Mouse (Mus musculus) hindbrain, embryonic 16.5 days (tissue): ENCODE data around the gene Ptprn2. TPM values are rescaled to one million over a fixed set of nuclear protein-coding genes. Genes with fewer than 3 reads are reported as not detected.
A peak's percentile ranks its signal among the peaks of the same experiment; 100 is the strongest.

Experiments
- ATAC-seq: fragments of 200-750 bp; cut with Nextera tagmentation; 2 replicates; pipeline ENCODE4 v1.8.0; 2017; ENCODE audit warnings: moderate TSS enrichment, moderate library complexity
- H3K27ac ChIP-seq: fragments of 300-500 bp; sonication (generic); 2 replicates; pipeline ENCODE4 v1.5.1; 2014; ENCODE audit warnings: low read depth, mild to moderate bottlenecking, control low read depth, low read length, moderate library complexity
- H3K27me3 ChIP-seq: fragments of 300-500 bp; sonication (generic); replicated peaks from 2 replicates; pipeline ENCODE4 v1.6.1; 2014; ENCODE audit warnings: low read length; ENCODE audit not compliant: control insufficient read depth, insufficient read depth
- H3K36me3 ChIP-seq: fragments of 300-500 bp; sonication (generic); 2 replicates; pipeline ENCODE4 v1.6.1; 2014; ENCODE audit warnings: mild to moderate bottlenecking, low read length, moderate library complexity, mixed read lengths; ENCODE audit not compliant: control insufficient read depth, insufficient read depth
- H3K4me1 ChIP-seq: fragments of 300-500 bp; sonication (generic); 2 replicates; pipeline ENCODE4 v1.6.1; 2014; ENCODE audit warnings: low read depth, low read length; ENCODE audit not compliant: control insufficient read depth, insufficient read depth
- H3K4me2 ChIP-seq: fragments of 300-500 bp; sonication (generic); 2 replicates; pipeline ENCODE4 v1.6.1; 2014; ENCODE audit warnings: mild to moderate bottlenecking, low read length, control low read depth, moderate library complexity
- H3K4me3 ChIP-seq: fragments of 300-500 bp; sonication (generic); 2 replicates; pipeline ENCODE4 v1.5.1; 2014; ENCODE audit warnings: mild to moderate bottlenecking, low read length, control low read depth, moderate library complexity
- H3K9ac ChIP-seq: fragments of 300-500 bp; sonication (generic); 2 replicates; pipeline ENCODE4 v1.6.1; 2014; ENCODE audit warnings: low read depth, mild to moderate bottlenecking, control low read depth, low read length, moderate library complexity
- H3K9me3 ChIP-seq: fragments of 300-500 bp; sonication (generic); 2 replicates; pipeline ENCODE4 v1.6.1; 2014; ENCODE audit warnings: mild to moderate bottlenecking, low read length, moderate library complexity; ENCODE audit not compliant: control insufficient read depth
- WGBS: fragments of 180-500 bp; shearing (Covaris S2); extraction: QIAGEN DNeasy Blood & Tissue Kit; methylation state at CpG from one replicate; pipeline ENCODE4 v1.1.7; 2014; 5-methylcytosine and 5-hydroxymethylcytosine counted together
- polyA plus RNA-seq: library from polyadenylated mRNA; unstranded; fragments of >200 nt; fragmentation: Nextera tagmentation; extraction: Ambion mirVana; gene quantifications from 2 replicates; pipeline ENCODE4 v1.2.1, GENCODE M21; 2015

Ptprn2 gene
- polyA plus RNA-seq, 1 experiment from 2014 or later = 11.7 TPM

GRCm38 (mm10) chr12:116551516-116551915 is 66.0 kb downstream of the Ptprn2 start:
- Histone ChIP-seq H3K4me1 (no peaks in the 10 kb centered on the region; the same call in 1 of the 2 replicates), H3K4me2 (no peak overlapping the region), H3K4me3 (no peak overlapping the region), H3K27ac (no peak overlapping the region), H3K36me3 (no peaks in the 10 kb centered on the region), H3K9me3 (no peaks in the 10 kb centered on the region), H3K27me3 (no peaks in the 10 kb centered on the region), H3K9ac (no peak overlapping the region)
- 53% methylated on average over 7 of the region's 7 CpGs for WGBS
- no peak for ATAC-seq

GRCm38 (mm10) chr12:116552306-116552705 is 66.8 kb downstream of the Ptprn2 start:
- Histone ChIP-seq H3K4me2 (no peak overlapping the region), H3K4me3 (no peak overlapping the region), H3K4me1 (no peaks in the 10 kb centered on the region; the same call in 1 of the 2 replicates), H3K27ac (peak overlapping the region; percentile 54; the same call in 1 of the 2 replicates), H3K27me3 (no peaks in the 10 kb centered on the region), H3K9me3 (no peaks in the 10 kb centered on the region), H3K36me3 (no peaks in the 10 kb centered on the region), H3K9ac (no peak overlapping the region)
- no peak for ATAC-seq
- WGBS = 82% methylated on average over 2 of the region's 2 CpGs

- no peaks in the 10 kb centered on the region for H3K27me3 ChIP-seq
- H3K9me3 ChIP-seq = no peaks in the 10 kb centered on the region
- no peak overlapping the region for H3K9ac ChIP-seq
- no peak overlapping the region for H3K4me2 ChIP-seq
- no peak overlapping the region for H3K27ac ChIP-seq
- no peaks in the 10 kb centered on the region for H3K36me3 ChIP-seq
- no peak for ATAC-seq
- H3K4me3 ChIP-seq = no peak overlapping the region
- H3K4me1 ChIP-seq = no peaks in the 10 kb centered on the region; the same call in 1 of the 2 replicates
Observed at GRCm38 (mm10) chr12:116553361-116553760, 67.8 kb downstream of the Ptprn2 start.

GRCm38 (mm10) chr12:116555964-116556363 is 70.4 kb downstream of the Ptprn2 start:
- H3K36me3 ChIP-seq = no peaks in the 10 kb centered on the region
- no peak overlapping the region for H3K4me2 ChIP-seq
- H3K27ac ChIP-seq = no peak overlapping the region
- H3K27me3 ChIP-seq = no peaks in the 10 kb centered on the region
- no peaks in the 10 kb centered on the region for H3K9me3 ChIP-seq
- ATAC-seq = no peak
- no peak overlapping the region for H3K9ac ChIP-seq
- no peaks in the 10 kb centered on the region; the same call in 1 of the 2 replicates for H3K4me1 ChIP-seq
- WGBS = 78% methylated on average over 4 of the region's 4 CpGs
- H3K4me3 ChIP-seq = no peak overlapping the region

- WGBS = 74% methylated on average over 8 of the region's 8 CpGs
- H3K4me2 ChIP-seq = no peak overlapping the region
- no peak overlapping the region for H3K27ac ChIP-seq
- ATAC-seq = no peak
- H3K4me1 ChIP-seq = no peaks in the 10 kb centered on the region
- no peaks in the 10 kb centered on the region for H3K36me3 ChIP-seq
- no peaks in the 10 kb centered on the region for H3K9me3 ChIP-seq
- no peaks in the 10 kb centered on the region for H3K27me3 ChIP-seq
- no peak overlapping the region for H3K4me3 ChIP-seq
- no peak overlapping the region for H3K9ac ChIP-seq
Observed at GRCm38 (mm10) chr12:116564441-116564840, 78.9 kb downstream of the Ptprn2 start.

- H3K36me3 ChIP-seq = no peaks in the 10 kb centered on the region
- no peaks in the 10 kb centered on the region for H3K9me3 ChIP-seq
- H3K4me3 ChIP-seq = no peak overlapping the region
- H3K27me3 ChIP-seq = no peaks in the 10 kb centered on the region
- 79% methylated on average over 1 of the region's 1 CpGs for WGBS
- no peak overlapping the region for H3K4me2 ChIP-seq
- H3K27ac ChIP-seq = no peak overlapping the region
- no peak for ATAC-seq
- H3K9ac ChIP-seq = no peak overlapping the region
- H3K4me1 ChIP-seq = no peaks in the 10 kb centered on the region
Observed at GRCm38 (mm10) chr12:116566672-116567071, 81.2 kb downstream of the Ptprn2 start.

- Histone ChIP-seq H3K36me3 (no peaks in the 10 kb centered on the region), H3K4me3 (no peak overlapping the region), H3K4me1 (no peaks in the 10 kb centered on the region), H3K9ac (no peak overlapping the region), H3K27ac (no peak overlapping the region), H3K9me3 (no peaks in the 10 kb centered on the region), H3K27me3 (no peaks in the 10 kb centered on the region), H3K4me2 (no peak overlapping the region)
- no peak for ATAC-seq
- 91% methylated on average over 2 of the region's 2 CpGs for WGBS
Observed at GRCm38 (mm10) chr12:116567170-116567569, 81.7 kb downstream of the Ptprn2 start.

GRCm38 (mm10) chr12:116569568-116569967 is 84.0 kb downstream of the Ptprn2 start:
- Histone ChIP-seq H3K4me3 (no peak overlapping the region), H3K9me3 (no peaks in the 10 kb centered on the region), H3K9ac (no peak overlapping the region), H3K27me3 (no peaks in the 10 kb centered on the region), H3K4me2 (no peak overlapping the region), H3K4me1 (peaks cover 2% of the 10 kb centered on the region; the same call in 1 of the 2 replicates), H3K36me3 (no peaks in the 10 kb centered on the region), H3K27ac (no peak overlapping the region)
- no peak for ATAC-seq
- 63% methylated on average over 1 of the region's 1 CpGs for WGBS

- H3K4me1 ChIP-seq = peaks cover 3% of the 10 kb centered on the region; the same call in 1 of the 2 replicates
- no peak overlapping the region for H3K9ac ChIP-seq
- H3K27ac ChIP-seq = peak overlapping the region; percentile 48
- H3K9me3 ChIP-seq = no peaks in the 10 kb centered on the region
- H3K36me3 ChIP-seq = no peaks in the 10 kb centered on the region
- no peak for ATAC-seq
- 79% methylated on average over 5 of the region's 5 CpGs for WGBS
- no peak overlapping the region for H3K4me2 ChIP-seq
- no peaks in the 10 kb centered on the region for H3K27me3 ChIP-seq
- H3K4me3 ChIP-seq = no peak overlapping the region
Observed at GRCm38 (mm10) chr12:116574102-116574501, 88.6 kb downstream of the Ptprn2 start.

- Histone ChIP-seq H3K4me2 (no peak overlapping the region), H3K4me1 (peaks cover 3% of the 10 kb centered on the region; the same call in 1 of the 2 replicates), H3K4me3 (no peak overlapping the region), H3K27ac (peak overlapping the region; percentile 48), H3K36me3 (no peaks in the 10 kb centered on the region), H3K27me3 (no peaks in the 10 kb centered on the region), H3K9ac (no peak overlapping the region), H3K9me3 (no peaks in the 10 kb centered on the region)
- peak; percentile 43 for ATAC-seq
- WGBS = 66% methylated on average over 5 of the region's 5 CpGs
Observed at GRCm38 (mm10) chr12:116574720-116575119, 89.2 kb downstream of the Ptprn2 start.
